Mouse (Mus musculus): ENCODE results near the gene Large1.
"Not testable (repeated sequence)": the region's sequence is repeated elsewhere in the genome, so short reads cannot be mapped to it uniquely, and the experiment has no call there.

DNA sequence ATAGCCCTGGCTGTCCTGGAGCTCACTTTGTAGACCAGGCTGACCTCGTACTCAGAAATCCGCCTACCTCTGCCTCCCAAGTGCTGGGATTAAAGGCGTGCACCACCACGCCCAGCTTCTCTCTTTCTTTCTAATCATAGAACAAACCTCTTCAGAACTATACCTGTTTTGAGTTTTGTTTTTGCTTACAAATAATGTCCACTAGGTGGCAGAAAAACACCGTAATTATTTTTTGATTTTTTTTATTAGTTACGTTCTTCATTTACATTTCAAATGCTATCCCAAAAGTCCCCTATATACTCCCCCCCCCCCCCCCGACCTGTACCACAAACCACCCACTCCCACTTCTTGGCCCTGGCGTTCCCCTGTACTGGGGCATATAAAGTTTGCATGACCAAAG lies 411.9 kb downstream of the Large1 start:
- TF ChIP-seq CTCF (conservative IDR thresholded peaks at IDR 0.05; ENCODE audit: insufficient read depth, insufficient read length, low read depth, low read length); POLR2A (IDR thresholded peaks at IDR 0.05; ENCODE audit: low read depth, low read length): not testable (repeated sequence)

All from kidney, adult 2 months (tissue).